Mouse (Mus musculus) hindbrain, postnatal 0 days (tissue): ENCODE results near the gene Ift57. TPM values are rescaled to one million over a fixed set of nuclear protein-coding genes. Genes with fewer than 3 reads are reported as not detected.

ENCODE experiments used
- ATAC-seq: fragments of 200-750 bp; cut with Nextera tagmentation; 2 replicates; pipeline ENCODE4 v1.8.0; 2017; ENCODE audit warnings: mild to moderate bottlenecking, moderate TSS enrichment, moderate library complexity
- DNase-seq: peaks from one replicate; pipeline ENCODE4 v3.0.0-alpha.2; 2015; ENCODE audit warnings: low spot score
- H3K27ac ChIP-seq: fragments of 300-500 bp; sonication (generic); 2 replicates; pipeline ENCODE4 v1.5.1; 2014; ENCODE audit warnings: mild to moderate bottlenecking
- H3K27me3 ChIP-seq: fragments of 300-500 bp; sonication (generic); 2 replicates; pipeline ENCODE4 v1.6.1; 2014; ENCODE audit warnings: low read length, mixed read lengths; ENCODE audit not compliant: insufficient read depth
- H3K36me3 ChIP-seq: fragments of 300-500 bp; sonication (generic); 2 replicates; pipeline ENCODE4 v1.6.1; 2014; ENCODE audit warnings: low read length, mixed read lengths; ENCODE audit not compliant: insufficient read depth
- H3K4me1 ChIP-seq: fragments of 300-500 bp; sonication (generic); 2 replicates; pipeline ENCODE4 v1.6.1; 2014; ENCODE audit warnings: antibody characterized with exemption, low read length, mixed read lengths; ENCODE audit not compliant: insufficient read depth
- H3K4me2 ChIP-seq: fragments of 300-500 bp; sonication (generic); 2 replicates; pipeline ENCODE4 v1.6.1; 2014; ENCODE audit warnings: low read depth, mild to moderate bottlenecking, low read length, moderate library complexity, mixed read lengths
- H3K4me3 ChIP-seq: fragments of 300-500 bp; sonication (generic); 2 replicates; pipeline ENCODE4 v1.5.1; 2014; ENCODE audit warnings: low read length
- H3K9ac ChIP-seq: fragments of 300-500 bp; sonication (generic); replicated peaks from 2 replicates; pipeline ENCODE4 v1.6.1; 2014; ENCODE audit warnings: mild to moderate bottlenecking, low read length, moderate library complexity, mixed read lengths
- H3K9me3 ChIP-seq: fragments of 300-500 bp; sonication (generic); 2 replicates; pipeline ENCODE4 v1.6.1; 2016; ENCODE audit warnings: low read length, mixed read lengths
- CTCF ChIP-seq: IDR thresholded peaks from 2 replicates; pipeline ENCODE4 v1.5.1; 2016; ENCODE audit warnings: antibody characterized with exemption, control low read depth, low read depth
- WGBS: fragments of 180-500 bp; shearing (Covaris S2); extraction: QIAGEN DNeasy Blood & Tissue Kit; methylation state at CpG from one replicate; pipeline ENCODE4 v1.1.7; 2014; 5-methylcytosine and 5-hydroxymethylcytosine counted together
- polyA plus RNA-seq: library from polyadenylated mRNA; unstranded; fragments of >200 nt; fragmentation: Nextera tagmentation; extraction: Ambion mirVana; gene quantifications from 2 replicates; pipeline ENCODE4 v1.2.1, GENCODE M21; 2015
- total RNA-seq: library from RNA; depleted of rRNA; stranded (reverse); fragments of >200 nt; gene quantifications from 2 replicates; pipeline ENCODE4 v1.2.3, GENCODE M21; 2014

Ift57 gene
- total and polyA plus RNA-seq, 2 experiments from 2014 or later: 11.0 to 46.2 TPM

GRCm38 (mm10) chr16:49799597-49800561 lies 100.8 kb downstream of the Ift57 start, which contains the start of gene Cd47:
Gene Cd47 (plus strand): TSS chr16:49800533.
- DNase-seq: peak; percentile 18
- H3K9me3 ChIP-seq: no peaks in the 10 kb centered on the region
- no peak within 1 kb of the TSS for H3K4me2 ChIP-seq
- WGBS: 82% methylated on average over 10 of the region's 10 CpGs
- H3K27ac ChIP-seq: no peak within 1 kb of the TSS
- H3K27me3 ChIP-seq: no peaks in the 10 kb centered on the region
- H3K9ac ChIP-seq: no peak within 1 kb of the TSS
- H3K36me3 ChIP-seq: no peaks in the 10 kb centered on the region
- no peak within 1 kb of the TSS for H3K4me3 ChIP-seq
- ATAC-seq: no peak
- no peak for TF ChIP-seq CTCF
- H3K4me1 ChIP-seq: peaks cover 8% of the 10 kb centered on the region; the same call in 1 of the 2 replicates

- no peak for DNase-seq
- Histone ChIP-seq H3K4me3 (no peak overlapping the region), H3K27ac (no peak overlapping the region), H3K4me2 (no peak overlapping the region), H3K9me3 (no peaks in the 10 kb centered on the region), H3K27me3 (no peaks in the 10 kb centered on the region), H3K36me3 (no peaks in the 10 kb centered on the region), H3K9ac (no peak overlapping the region), H3K4me1 (peaks cover 8% of the 10 kb centered on the region; the same call in 1 of the 2 replicates)
- no peak for TF ChIP-seq CTCF
- peak; percentile 63 for ATAC-seq
- 78% methylated on average over 5 of the region's 5 CpGs for whole genome bisulfite sequencing
These were observed 102.0 kb downstream of the Ift57 start for GRCm38 (mm10) chr16:49800996-49801395.

- peaks cover 8% of the 10 kb centered on the region; the same call in 1 of the 2 replicates for H3K4me1 ChIP-seq
- H3K27me3 ChIP-seq: no peaks in the 10 kb centered on the region
- no peak overlapping the region for H3K4me3 ChIP-seq
- TF ChIP-seq CTCF: no peak
- H3K9ac ChIP-seq: no peak overlapping the region
- H3K27ac ChIP-seq: no peak overlapping the region
- no peaks in the 10 kb centered on the region for H3K9me3 ChIP-seq
- DNase-seq (peak; percentile 58), ATAC-seq (peak; percentile 67)
- no peaks in the 10 kb centered on the region for H3K36me3 ChIP-seq
- WGBS: 55% methylated on average over 5 of the region's 5 CpGs
- no peak overlapping the region for H3K4me2 ChIP-seq
These were observed 102.4 kb downstream of the Ift57 start for GRCm38 (mm10) chr16:49801399-49801798.

- no peak for TF ChIP-seq CTCF
- H3K27ac ChIP-seq: no peak overlapping the region
- WGBS: 47% methylated on average over 2 of the region's 2 CpGs
- H3K36me3 ChIP-seq: no peaks in the 10 kb centered on the region
- H3K9me3 ChIP-seq: no peaks in the 10 kb centered on the region
- no peak for DNase-seq
- H3K9ac ChIP-seq: no peak overlapping the region
- peaks cover 8% of the 10 kb centered on the region; the same call in 1 of the 2 replicates for H3K4me1 ChIP-seq
- ATAC-seq: no peak
- no peak overlapping the region for H3K4me2 ChIP-seq
- H3K4me3 ChIP-seq: no peak overlapping the region
- no peaks in the 10 kb centered on the region for H3K27me3 ChIP-seq
These were observed 104.0 kb downstream of the Ift57 start for GRCm38 (mm10) chr16:49802993-49803392.

GRCm38 (mm10) chr16:49803932-49804461 lies 105.0 kb downstream of the Ift57 start:
- Histone ChIP-seq H3K9ac (no peak overlapping the region; the same call in 1 of the 2 replicates), H3K27ac (peak overlapping the region; percentile 36; the same call in 1 of the 2 replicates), H3K4me2 (peak overlapping the region; percentile 66), H3K4me3 (peak overlapping the region; percentile 27), H3K36me3 (no peaks in the 10 kb centered on the region), H3K4me1 (peaks cover 8% of the 10 kb centered on the region; the same call in 1 of the 2 replicates), H3K9me3 (no peaks in the 10 kb centered on the region), H3K27me3 (no peaks in the 10 kb centered on the region)
- TF ChIP-seq CTCF: no peak
- 1% methylated on average over 12 of the region's 12 CpGs for WGBS
- ATAC-seq (peak; percentile 58), DNase-seq (peak; percentile 70)

GRCm38 (mm10) chr16:49806920-49807319 lies 107.9 kb downstream of the Ift57 start:
- DNase-seq: no peak
- no peak for TF ChIP-seq CTCF
- Histone ChIP-seq H3K9me3 (no peaks in the 10 kb centered on the region), H3K4me2 (no peak overlapping the region), H3K27ac (no peak overlapping the region), H3K4me1 (peaks cover 8% of the 10 kb centered on the region; the same call in 1 of the 2 replicates), H3K27me3 (no peaks in the 10 kb centered on the region), H3K9ac (no peak overlapping the region), H3K36me3 (no peaks in the 10 kb centered on the region), H3K4me3 (no peak overlapping the region)
- ATAC-seq: no peak
- WGBS: 84% methylated on average over 10 of the region's 10 CpGs
